Mouse (Mus musculus) midbrain, embryonic 16.5 days (tissue): ENCODE measurements around the gene Phactr1. TPM values are rescaled to one million over a fixed set of nuclear protein-coding genes. Genes with fewer than 3 reads are reported as not detected.

Source experiments
- ATAC-seq: fragments of 200-750 bp; cut with Nextera tagmentation; 2 replicates; pipeline ENCODE4 v1.8.0; 2017; ENCODE audit warnings: moderate TSS enrichment
- H3K27ac ChIP-seq: fragments of 300-500 bp; sonication (generic); 2 replicates; pipeline ENCODE4 v1.5.1; 2014; ENCODE audit warnings: mild to moderate bottlenecking, low read length, mixed read lengths
- H3K27me3 ChIP-seq: fragments of 300-500 bp; sonication (generic); 2 replicates; pipeline ENCODE4 v1.6.1; 2014; ENCODE audit warnings: low read depth, low read length, mixed read lengths; ENCODE audit not compliant: control insufficient read depth, insufficient read depth
- H3K36me3 ChIP-seq: fragments of 300-500 bp; sonication (generic); 2 replicates; pipeline ENCODE4 v1.6.1; 2014; ENCODE audit warnings: mild to moderate bottlenecking, low read length, moderate library complexity, mixed read lengths; ENCODE audit not compliant: control insufficient read depth, insufficient read depth
- H3K4me1 ChIP-seq: fragments of 300-500 bp; sonication (generic); 2 replicates; pipeline ENCODE4 v1.6.1; 2014; ENCODE audit warnings: mild to moderate bottlenecking, low read length, mixed read lengths; ENCODE audit not compliant: control insufficient read depth, insufficient read depth
- H3K4me2 ChIP-seq: fragments of 300-500 bp; sonication (generic); 2 replicates; pipeline ENCODE4 v1.6.1; 2014; ENCODE audit warnings: mild to moderate bottlenecking, low read length, mixed read lengths
- H3K4me3 ChIP-seq: fragments of 300-500 bp; sonication (generic); 2 replicates; pipeline ENCODE4 v1.5.1; 2014; ENCODE audit warnings: low read depth, mild to moderate bottlenecking, low read length, moderate library complexity, mixed read lengths
- H3K9ac ChIP-seq: fragments of 300-500 bp; sonication (generic); 2 replicates; pipeline ENCODE4 v1.6.1; 2014; ENCODE audit warnings: low read depth, low read length, mixed read lengths
- H3K9me3 ChIP-seq: fragments of 300-500 bp; sonication (generic); replicated peaks from 2 replicates; pipeline ENCODE4 v1.6.1; 2014; ENCODE audit warnings: mild to moderate bottlenecking, low read length, mixed read lengths; ENCODE audit not compliant: control insufficient read depth, poor library complexity, severe bottlenecking
- WGBS: fragments of 180-500 bp; shearing (Covaris S2); extraction: QIAGEN DNeasy Blood & Tissue Kit; methylation state at CpG from one replicate; pipeline ENCODE4 v1.1.7; 2014; 5-methylcytosine and 5-hydroxymethylcytosine counted together
- polyA plus RNA-seq: library from polyadenylated mRNA; unstranded; fragments of >200 nt; fragmentation: Nextera tagmentation; extraction: Ambion mirVana; gene quantifications from 2 replicates; pipeline ENCODE4 v1.2.1, GENCODE M21; 2015

Phactr1 gene
- polyA plus RNA-seq, 1 experiment from 2014 or later, result 62.5 TPM

GRCm38 (mm10) chr13:42709148-42709547, 28.7 kb downstream of the Phactr1 start:
- ATAC-seq, result peak; percentile 78
- H3K4me1 ChIP-seq, result peaks cover 25% of the 10 kb centered on the region
- peak overlapping the region; percentile 65 for H3K4me2 ChIP-seq
- peak overlapping the region; percentile 89 for H3K4me3 ChIP-seq
- peak overlapping the region; percentile 91 for H3K27ac ChIP-seq
- peak overlapping the region; percentile 99 for H3K9ac ChIP-seq
- H3K27me3 ChIP-seq, result no peaks in the 10 kb centered on the region
- H3K9me3 ChIP-seq, result no peaks in the 10 kb centered on the region
- H3K36me3 ChIP-seq, result no peaks in the 10 kb centered on the region
- under 1% methylated on average over 11 of the region's 11 CpGs for WGBS

- peak overlapping the region; percentile 65 for H3K4me2 ChIP-seq
- peak; percentile 90 for ATAC-seq
- H3K4me3 ChIP-seq, result peak overlapping the region; percentile 89
- peak overlapping the region; percentile 91 for H3K27ac ChIP-seq
- H3K36me3 ChIP-seq, result no peaks in the 10 kb centered on the region
- H3K27me3 ChIP-seq, result no peaks in the 10 kb centered on the region
- 1% methylated on average over 39 of the region's 39 CpGs for WGBS
- peak overlapping the region; percentile 99 for H3K9ac ChIP-seq
- H3K9me3 ChIP-seq, result no peaks in the 10 kb centered on the region
- peaks cover 25% of the 10 kb centered on the region for H3K4me1 ChIP-seq
Measured at GRCm38 (mm10) chr13:42709611-42710331, 29.3 kb downstream of the Phactr1 start.

DNA sequence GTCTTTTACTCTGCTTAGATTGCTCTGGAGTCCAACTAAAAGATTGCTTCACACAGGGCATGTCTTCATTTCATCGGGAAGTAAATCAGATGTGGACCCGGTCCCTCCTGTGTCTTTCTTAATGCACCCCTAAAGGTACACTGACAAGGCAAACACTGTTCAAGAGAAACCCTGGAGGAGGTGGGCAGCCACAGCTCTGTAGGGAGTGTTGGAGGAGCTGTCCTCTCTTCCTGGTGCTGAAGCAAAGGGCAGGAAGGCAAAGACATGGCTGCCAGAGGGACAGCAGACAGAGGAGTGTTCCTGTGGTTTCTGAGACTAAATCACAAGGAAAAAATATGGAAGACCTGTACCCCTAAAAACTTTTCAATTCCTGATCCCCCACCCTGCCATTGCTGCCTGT, 31.1 kb downstream of the Phactr1 start:
- Histone ChIP-seq H3K27me3 (no peaks in the 10 kb centered on the region), H3K4me1 (peaks cover 25% of the 10 kb centered on the region), H3K36me3 (no peaks in the 10 kb centered on the region), H3K27ac (no peak overlapping the region), H3K4me3 (no peak overlapping the region), H3K4me2 (peak overlapping the region; percentile 65), H3K9ac (no peak overlapping the region), H3K9me3 (no peaks in the 10 kb centered on the region)
- WGBS, result 33% methylated on average over 2 of the region's 2 CpGs
- ATAC-seq, result no peak

GRCm38 (mm10) chr13:42719401-42719800, 39.0 kb downstream of the Phactr1 start:
- whole genome bisulfite sequencing, result 27% methylated on average over 9 of the region's 9 CpGs
- Histone ChIP-seq H3K4me3 (no peak overlapping the region), H3K9me3 (no peaks in the 10 kb centered on the region), H3K27ac (no peak overlapping the region), H3K27me3 (no peaks in the 10 kb centered on the region), H3K4me1 (peaks cover 13% of the 10 kb centered on the region; the same call in 1 of the 2 replicates), H3K36me3 (no peaks in the 10 kb centered on the region), H3K4me2 (no peak overlapping the region), H3K9ac (no peak overlapping the region)
- no peak for ATAC-seq

GRCm38 (mm10) chr13:42720135-42720534, 39.7 kb downstream of the Phactr1 start:
- no peak overlapping the region for H3K4me3 ChIP-seq
- no peak for ATAC-seq
- no peaks in the 10 kb centered on the region for H3K9me3 ChIP-seq
- no peak overlapping the region for H3K4me2 ChIP-seq
- peaks cover 14% of the 10 kb centered on the region; the same call in 1 of the 2 replicates for H3K4me1 ChIP-seq
- H3K27ac ChIP-seq, result no peak overlapping the region
- no peaks in the 10 kb centered on the region for H3K27me3 ChIP-seq
- no peaks in the 10 kb centered on the region for H3K36me3 ChIP-seq
- no peak overlapping the region for H3K9ac ChIP-seq
- WGBS, result 45% methylated on average over 4 of the region's 4 CpGs

- Histone ChIP-seq H3K4me1 (peaks cover 14% of the 10 kb centered on the region; the same call in 1 of the 2 replicates), H3K9me3 (no peaks in the 10 kb centered on the region), H3K9ac (no peak overlapping the region), H3K4me3 (no peak overlapping the region), H3K27ac (no peak overlapping the region), H3K27me3 (no peaks in the 10 kb centered on the region), H3K36me3 (no peaks in the 10 kb centered on the region), H3K4me2 (no peak overlapping the region)
- WGBS, result 10% methylated on average over 1 of the region's 1 CpGs
- no peak for ATAC-seq
Measured at GRCm38 (mm10) chr13:42720648-42721047, 40.2 kb downstream of the Phactr1 start.

GRCm38 (mm10) chr13:42724011-42724410, 43.6 kb downstream of the Phactr1 start:
- Histone ChIP-seq H3K9ac (no peak overlapping the region), H3K4me3 (no peak overlapping the region), H3K4me2 (no peak overlapping the region), H3K4me1 (peaks cover 11% of the 10 kb centered on the region; the same call in 1 of the 2 replicates), H3K27me3 (no peaks in the 10 kb centered on the region), H3K36me3 (no peaks in the 10 kb centered on the region), H3K27ac (no peak overlapping the region), H3K9me3 (no peaks in the 10 kb centered on the region)
- 85% methylated on average over 3 of the region's 3 CpGs for WGBS
- no peak for ATAC-seq

- H3K4me3 ChIP-seq, result no peak overlapping the region
- no peak overlapping the region for H3K9ac ChIP-seq
- no peak overlapping the region for H3K4me2 ChIP-seq
- H3K36me3 ChIP-seq, result no peaks in the 10 kb centered on the region
- H3K27ac ChIP-seq, result no peak overlapping the region
- ATAC-seq, result no peak
- H3K4me1 ChIP-seq, result peaks cover 5% of the 10 kb centered on the region; the same call in 1 of the 2 replicates
- 63% methylated on average over 7 of the region's 7 CpGs for WGBS
- no peaks in the 10 kb centered on the region for H3K27me3 ChIP-seq
- H3K9me3 ChIP-seq, result no peaks in the 10 kb centered on the region
Measured at GRCm38 (mm10) chr13:42725709-42726231, 45.3 kb downstream of the Phactr1 start.

DNA sequence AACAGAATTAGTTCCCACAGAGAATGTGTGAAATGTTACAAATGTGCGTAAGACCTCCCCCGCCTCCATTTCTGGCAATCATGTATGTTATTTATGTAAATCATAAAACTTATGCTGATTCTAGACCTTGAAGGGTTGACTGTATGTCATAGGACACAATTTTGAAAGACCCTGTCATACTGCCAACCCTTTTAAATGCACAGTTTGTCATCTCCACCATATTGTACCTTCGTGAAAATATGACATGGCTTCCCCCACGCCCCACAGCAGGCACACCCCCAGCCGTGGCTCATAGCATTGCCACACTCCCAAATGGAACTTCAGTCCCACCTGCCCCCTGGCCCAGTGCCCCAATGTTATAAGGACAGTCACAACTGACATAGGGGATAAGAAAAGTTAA, 57.1 kb downstream of the Phactr1 start:
- H3K4me1 ChIP-seq, result no peaks in the 10 kb centered on the region
- no peaks in the 10 kb centered on the region for H3K36me3 ChIP-seq

More for the DNA sequence above, 57.1 kb downstream of the Phactr1 start:
- no peak overlapping the region for H3K4me3 ChIP-seq
- H3K9me3 ChIP-seq, result no peaks in the 10 kb centered on the region
- H3K27ac ChIP-seq, result no peak overlapping the region
- WGBS, result 93% methylated on average over 5 of the region's 5 CpGs
- no peak for ATAC-seq
- no peak overlapping the region for H3K4me2 ChIP-seq
- no peak overlapping the region for H3K9ac ChIP-seq
- H3K27me3 ChIP-seq, result no peaks in the 10 kb centered on the region
